Mouse (Mus musculus): ENCODE measurements around the gene Rgr.

DNA sequence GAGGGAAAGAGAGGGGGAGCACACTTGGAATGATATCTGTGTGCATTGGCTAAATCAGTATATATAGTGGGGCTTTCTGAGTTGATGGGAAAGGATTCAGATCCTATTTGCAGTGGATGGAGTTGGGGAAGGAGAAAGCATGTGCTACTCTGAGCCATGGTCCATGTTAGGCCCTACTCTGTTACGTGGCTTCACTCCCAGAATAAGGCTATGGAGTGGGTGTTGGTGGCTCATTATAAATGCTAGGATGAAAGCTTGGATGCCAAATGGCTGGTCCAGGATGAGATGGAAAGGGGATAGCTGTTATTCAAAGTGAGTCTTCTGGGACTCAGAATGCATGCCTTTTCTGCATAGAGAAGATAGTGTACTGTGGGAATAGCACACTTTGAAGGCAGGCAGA is 32.0 kb upstream of the Rgr start:
- TF ChIP-seq TAL1 (conservative IDR thresholded peaks at IDR 0.05; ENCODE audit: low read depth, low read length) (no peak), GATA1 (IDR thresholded peaks at IDR 0.05; ENCODE audit: borderline replicate concordance, low read length) (no peak), CTCF (IDR thresholded peaks at IDR 0.05; ENCODE audit: low read depth, low read length) (no peak), POLR2AphosphoS5 (IDR thresholded peaks at IDR 0.05; ENCODE audit: insufficient replicate concordance, low read depth, low read length) (no peak), GATA2 (IDR thresholded peaks at IDR 0.05; ENCODE audit: borderline replicate concordance, low read depth, low read length) (no peak)
